Mouse (Mus musculus) cortical plate, adult 2 months (tissue): ENCODE data around the gene Cdk7. TPM values are rescaled to one million over a fixed set of nuclear protein-coding genes. Genes with fewer than 3 reads are reported as not detected.

ENCODE experiments used
- H3K27ac ChIP-seq: fragments of 200-500 bp; 2 replicates; pipeline ENCODE4 v1.5.1; 2012; ENCODE audit warnings: low read length, control low read depth, inconsistent platforms; ENCODE audit not compliant: insufficient read depth
- H3K4me1 ChIP-seq: fragments of 200-500 bp; 2 replicates; pipeline ENCODE4 v1.6.1; 2011; ENCODE audit warnings: low read length; ENCODE audit not compliant: control insufficient read depth, insufficient read depth
- H3K4me3 ChIP-seq: fragments of 200-500 bp; 2 replicates; pipeline ENCODE4 v1.5.1; 2011; ENCODE audit warnings: mild to moderate bottlenecking, low read length, control low read depth; ENCODE audit not compliant: insufficient read depth
- CTCF ChIP-seq: fragments of 200-500 bp; IDR thresholded peaks from 2 replicates; pipeline ENCODE4 v1.5.1; 2011; ENCODE audit warnings: mild to moderate bottlenecking, control low read depth, low read length; ENCODE audit not compliant: insufficient read depth; ENCODE audit errors: extremely low read depth
- POLR2A ChIP-seq: fragments of 200-500 bp; IDR thresholded peaks from 2 replicates; pipeline ENCODE4 v1.6.1; 2011; ENCODE audit warnings: mild to moderate bottlenecking, low read length, control low read depth; ENCODE audit not compliant: insufficient read depth; ENCODE audit errors: extremely low read depth
- polyA plus RNA-seq: library from polyadenylated mRNA; depleted of rRNA; stranded (reverse); fragments of >200 nt; gene quantifications from 2 replicates; pipeline ENCODE4 v1.2.3, GENCODE M21; 2012; rRNA removed

Gene Cdk7
- polyA plus RNA-seq, 1 experiment, result 19.5 TPM

GRCm38 (mm10) chr13:100682837-100683236 lies 47.9 kb downstream of the Cdk7 start:
- H3K27ac ChIP-seq, result no peak overlapping the region
- TF ChIP-seq CTCF, result no peak
- H3K4me1 ChIP-seq, result no peaks in the 10 kb centered on the region
- no peak overlapping the region for H3K4me3 ChIP-seq

GRCm38 (mm10) chr13:100681615-100682014 lies 49.1 kb downstream of the Cdk7 start:
- no peaks in the 10 kb centered on the region for H3K4me1 ChIP-seq
- no peak overlapping the region for H3K27ac ChIP-seq
- no peak for TF ChIP-seq POLR2A
- H3K4me3 ChIP-seq, result no peak overlapping the region

DNA sequence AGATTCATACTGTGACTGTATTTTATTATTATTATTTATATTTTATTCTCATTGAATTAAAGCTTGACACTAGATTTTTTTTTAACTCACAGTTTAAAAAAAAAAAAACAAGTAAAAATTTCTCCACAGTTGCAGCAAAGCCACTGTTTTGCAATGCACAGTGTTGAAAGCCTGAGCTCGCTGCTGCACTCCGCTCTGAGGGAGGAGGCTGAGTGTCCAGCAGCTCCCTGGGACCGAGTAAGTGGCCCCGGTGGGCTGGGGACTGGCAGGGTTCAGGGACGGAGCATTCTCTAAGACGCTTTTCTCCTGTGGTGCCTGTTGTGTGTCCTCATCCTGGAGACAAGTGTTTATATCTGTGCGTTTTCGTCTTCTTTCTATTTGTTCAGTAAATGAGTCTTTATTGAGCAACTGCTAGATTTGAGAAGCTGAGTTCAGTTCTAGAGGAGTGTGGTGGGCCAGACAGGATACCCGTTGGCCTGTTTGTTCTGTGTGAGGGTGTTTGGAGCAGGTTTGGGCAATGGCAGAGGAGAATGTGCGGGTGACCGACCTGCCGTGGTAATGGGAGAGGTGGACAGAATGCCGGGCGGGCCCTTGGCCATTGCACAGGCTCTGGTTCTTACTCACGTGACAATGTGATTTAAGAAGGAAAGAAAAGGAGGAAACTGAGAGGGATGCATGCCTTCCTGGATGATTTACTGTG lies 54.7 kb downstream of the Cdk7 start:
- TF ChIP-seq POLR2A, result no peak
- TF ChIP-seq CTCF, result no peak
- H3K4me3 ChIP-seq, result no peak overlapping the region
- H3K27ac ChIP-seq, result no peak overlapping the region
- no peaks in the 10 kb centered on the region for H3K4me1 ChIP-seq

DNA sequence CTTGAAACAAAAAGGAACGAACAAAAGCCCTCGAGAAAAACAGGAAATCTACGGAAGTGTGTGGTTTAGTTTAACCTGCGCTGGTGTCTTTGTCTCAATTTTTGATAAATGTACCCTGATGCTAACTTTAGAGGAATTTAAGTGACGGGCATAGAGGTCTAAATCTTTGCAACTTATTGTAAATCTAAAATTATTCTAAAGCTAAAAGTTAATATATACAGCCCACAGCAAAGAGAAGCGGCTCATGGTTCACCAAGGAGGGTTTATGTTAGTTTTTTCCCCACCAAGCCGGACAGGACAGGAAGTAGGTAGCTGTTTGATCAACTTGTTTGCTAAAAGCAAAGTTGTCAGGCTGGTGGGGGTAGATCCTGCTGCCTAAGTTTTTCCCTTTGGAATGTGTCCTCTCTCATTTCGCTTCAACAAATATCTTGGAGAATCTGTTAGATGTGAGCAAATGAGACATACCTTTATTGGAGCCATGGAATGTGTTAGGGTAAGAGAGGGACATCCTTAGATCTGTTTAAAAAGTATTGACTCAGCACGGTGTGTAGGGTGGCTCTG lies 60.5 kb downstream of the Cdk7 start:
- no peak overlapping the region for H3K27ac ChIP-seq
- no peaks in the 10 kb centered on the region for H3K4me1 ChIP-seq
- TF ChIP-seq POLR2A (no peak), CTCF (no peak)
- H3K4me3 ChIP-seq, result no peak overlapping the region; the same call in 1 of the 2 replicates

DNA sequence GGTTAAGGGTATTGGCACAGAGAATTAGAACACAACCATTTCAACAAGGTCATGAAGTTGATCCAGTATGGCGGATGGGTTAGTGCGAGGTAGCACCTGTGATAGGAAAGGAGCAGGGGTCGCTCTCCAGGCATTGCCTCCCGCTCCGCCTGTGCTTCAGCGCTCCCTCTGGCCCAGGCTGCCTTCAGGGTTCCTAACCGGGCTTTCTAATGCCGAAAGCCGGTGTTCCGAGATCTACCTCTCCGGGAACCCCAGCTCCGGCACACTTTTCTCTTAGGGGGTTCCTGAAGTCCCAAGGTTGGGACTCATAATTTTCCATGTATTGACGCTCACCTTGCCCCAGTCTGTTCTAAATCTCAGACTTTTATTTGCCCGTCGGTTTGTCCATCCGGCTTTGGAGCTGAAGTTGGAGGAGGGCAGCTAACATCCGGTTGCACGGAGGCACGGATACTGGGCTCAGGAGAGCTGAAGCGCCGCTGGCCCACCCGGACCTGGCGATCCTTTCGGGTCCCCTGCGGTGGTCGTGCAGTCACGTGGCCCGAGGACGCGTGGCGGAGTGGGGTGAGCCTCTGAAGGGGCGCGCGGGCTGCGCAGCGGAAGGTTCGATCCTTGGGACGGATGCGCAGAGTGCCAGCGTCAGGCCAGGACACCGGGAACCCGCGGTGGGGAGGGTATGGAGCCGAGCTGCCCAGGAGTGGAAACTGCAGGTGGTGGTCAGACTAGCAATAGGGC lies 61.3 kb downstream of the Cdk7 start, which contains the start of gene Ccdc125:
Ccdc125 (plus strand) TSS at position 427 of the 732 bp plus-strand sequence.
- peak within 1 kb of the TSS; percentile 38; the same call in 1 of the 2 replicates for H3K4me3 ChIP-seq
- TF ChIP-seq POLR2A, result no peak
- TF ChIP-seq CTCF, result no peak
- no peaks in the 10 kb centered on the region for H3K4me1 ChIP-seq
- no peak within 1 kb of the TSS for H3K27ac ChIP-seq

DNA sequence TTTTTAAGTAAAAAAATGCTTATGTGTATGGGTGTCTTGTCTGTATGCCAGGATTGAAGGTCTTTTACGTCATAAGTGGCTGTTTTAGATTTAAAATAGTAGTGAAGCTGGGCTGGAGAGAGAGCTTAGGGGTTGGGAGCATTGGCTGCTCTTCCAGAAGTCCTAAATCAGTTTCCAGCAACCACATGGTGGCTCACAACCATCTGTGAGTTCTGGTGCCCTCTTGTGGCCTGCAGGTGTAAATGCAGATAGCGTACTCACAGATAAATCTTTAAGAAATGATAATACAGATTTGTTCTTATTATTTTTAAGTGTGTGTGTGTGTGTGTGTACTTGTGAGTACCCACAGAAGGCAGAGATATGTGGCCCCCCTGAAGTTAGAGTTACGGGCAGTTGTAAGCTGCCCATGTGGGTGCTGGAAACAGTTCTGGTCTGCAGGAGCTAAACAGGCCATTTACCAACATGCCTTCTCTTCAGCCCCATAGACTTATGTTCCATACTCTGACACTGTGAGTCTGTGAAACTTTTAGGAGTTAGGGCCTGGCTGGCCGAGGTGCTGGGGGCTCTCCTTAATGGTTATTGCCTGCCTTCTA lies 70.8 kb downstream of the Cdk7 start:
- no peak overlapping the region for H3K4me3 ChIP-seq
- peak; percentile 81 for TF ChIP-seq CTCF
- no peak for TF ChIP-seq POLR2A
- H3K27ac ChIP-seq, result no peak overlapping the region
- no peaks in the 10 kb centered on the region for H3K4me1 ChIP-seq

GRCm38 (mm10) chr13:100658091-100658490 lies 72.6 kb downstream of the Cdk7 start:
- Histone ChIP-seq H3K27ac (no peak overlapping the region), H3K4me3 (no peak overlapping the region), H3K4me1 (no peaks in the 10 kb centered on the region)
- no peak for TF ChIP-seq POLR2A
- TF ChIP-seq CTCF, result no peak

Other genes starting within 250 kb of the Cdk7 start
- 60.7 and 62.2 TPM in 2 replicates for gene Gtf2h2, start 238.4 kb downstream of the Cdk7 start, polyA plus RNA-seq
- 9.3 and 10.3 TPM in 2 replicates for gene Ocln, start 178.2 kb downstream of the Cdk7 start, polyA plus RNA-seq
- 1.6 and 1.9 TPM in 2 replicates for gene Marveld2, start 114.0 kb downstream of the Cdk7 start, polyA plus RNA-seq
- gene Ak6, start 80.0 kb downstream of the Cdk7 start, polyA plus RNA-seq, result 147 and 150 TPM in 2 replicates
- 12.7 and 13.0 TPM in 2 replicates for gene Rad17, start 79.9 kb downstream of the Cdk7 start, polyA plus RNA-seq
- gene Taf9, start 79.4 kb downstream of the Cdk7 start, polyA plus RNA-seq, result 19.6 and 22.3 TPM in 2 replicates
- gene Ccdc125, start 61.2 kb downstream of the Cdk7 start, polyA plus RNA-seq, result 0.34 and 0.58 TPM in 2 replicates
- gene Mrps36, start 13.7 kb upstream of the Cdk7 start, polyA plus RNA-seq, result 85.2 and 87.5 TPM in 2 replicates
- 1.2 and 1.3 TPM in 2 replicates for gene Cenph, start 45.0 kb upstream of the Cdk7 start, polyA plus RNA-seq
- gene Ccnb1, start 55.6 kb upstream of the Cdk7 start, polyA plus RNA-seq, result 0.49 and 1.3 TPM in 2 replicates
- gene Slc30a5, start 102.5 kb upstream of the Cdk7 start, polyA plus RNA-seq, result 43.5 and 43.7 TPM in 2 replicates